Mouse (Mus musculus) G1E (cell line): ENCODE results near the gene Fastkd1.

ENCODE experiments used
- GATA1 ChIP-seq: IDR thresholded peaks from 2 replicates; pipeline ENCODE4 v1.6.1; 2012; ENCODE audit warnings: borderline replicate concordance, low read length, inconsistent platforms, mixed read lengths
- POLR2AphosphoS5 ChIP-seq: IDR thresholded peaks from 2 replicates; pipeline ENCODE4 v1.6.1; 2012; ENCODE audit warnings: low read depth, low read length, inconsistent platforms; ENCODE audit not compliant: insufficient replicate concordance

GRCm38 (mm10) chr2:69669853-69670252 lies 43.5 kb downstream of the Fastkd1 start, which contains the start of gene Klhl41:
- TF ChIP-seq POLR2AphosphoS5, result no peak
- TF ChIP-seq GATA1, result no peak
